Mouse (Mus musculus) kidney, adult 11 months (tissue): ENCODE data around the gene Fam181b.

ENCODE experiments used
- DNase-seq: peaks from one replicate; pipeline ENCODE4 v3.0.0; 2022

The Fam181b gene

GRCm38 (mm10) chr7:93079785-93080730, at the start of gene Fam181b:
TSS of gene Fam181b (plus strand) at chr7:93079865.
- no peak for DNase-seq

GRCm38 (mm10) chr7:93037763-93038471, 41.7 kb upstream of the Fam181b start:
- no peak for DNase-seq

GRCm38 (mm10) chr7:93038472-93038828, 41.2 kb upstream of the Fam181b start:
- no peak for DNase-seq

GRCm38 (mm10) chr7:93039542-93039941, 40.1 kb upstream of the Fam181b start:
- DNase-seq, result no peak

GRCm38 (mm10) chr7:93044359-93044758, 35.3 kb upstream of the Fam181b start:
- no peak for DNase-seq

GRCm38 (mm10) chr7:93044788-93045187, 34.9 kb upstream of the Fam181b start:
- DNase-seq, result no peak

- DNase-seq, result no peak
Observed at GRCm38 (mm10) chr7:93060831-93061230, 18.8 kb upstream of the Fam181b start.

GRCm38 (mm10) chr7:93061747-93062146, 17.9 kb upstream of the Fam181b start:
- no peak for DNase-seq

GRCm38 (mm10) chr7:93062189-93062588, 17.5 kb upstream of the Fam181b start:
- DNase-seq, result no peak

GRCm38 (mm10) chr7:93067464-93068015, 12.1 kb upstream of the Fam181b start:
- DNase-seq, result no peak

- no peak for DNase-seq
Observed at GRCm38 (mm10) chr7:93076435-93076960, 3.2 kb upstream of the Fam181b start.

- DNase-seq, result no peak
Observed at GRCm38 (mm10) chr7:93079420-93079784, 263 bp upstream of the Fam181b start.

GRCm38 (mm10) chr7:93080731-93081430, 1.2 kb downstream of the Fam181b start:
- DNase-seq, result no peak

GRCm38 (mm10) chr7:93093371-93094058, 13.8 kb downstream of the Fam181b start:
- DNase-seq, result no peak

- no peak for DNase-seq
Observed at GRCm38 (mm10) chr7:93095511-93095910, 15.8 kb downstream of the Fam181b start.

GRCm38 (mm10) chr7:93104776-93105340, 25.2 kb downstream of the Fam181b start:
- no peak for DNase-seq

- no peak for DNase-seq
Observed at GRCm38 (mm10) chr7:93110370-93110965, 30.8 kb downstream of the Fam181b start.

- DNase-seq, result no peak
Observed at GRCm38 (mm10) chr7:93111056-93111455, 31.4 kb downstream of the Fam181b start.

GRCm38 (mm10) chr7:93117561-93117960, 37.9 kb downstream of the Fam181b start:
- no peak for DNase-seq

GRCm38 (mm10) chr7:93123936-93124335, 44.3 kb downstream of the Fam181b start:
- no peak for DNase-seq
